Mouse (Mus musculus): Measurements from ENCODE around the gene Tmc2.

DNA sequence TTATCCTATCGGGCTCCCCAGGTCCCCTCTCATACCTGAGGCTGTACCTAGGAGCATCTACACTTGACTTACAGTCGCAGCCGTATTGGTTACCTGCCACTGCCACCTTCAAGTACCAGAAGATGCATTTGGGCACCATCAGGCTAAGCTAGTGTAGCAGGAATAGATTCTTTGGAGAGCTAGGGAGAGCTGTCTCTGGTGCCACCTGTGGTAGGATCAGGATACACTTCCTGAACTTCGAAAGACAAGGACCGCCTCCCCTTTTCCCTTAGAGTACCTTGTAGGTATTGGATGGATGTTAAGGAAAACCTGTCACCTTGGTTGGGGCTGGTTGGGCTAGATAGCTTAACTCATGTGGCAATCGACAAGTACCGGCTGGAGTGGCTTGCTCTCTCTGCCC is 73.1 kb downstream of the Tmc2 start:
- TF ChIP-seq POLR2A (IDR thresholded peaks at IDR 0.05; ENCODE audit: borderline replicate concordance, extremely low read depth, low read depth, low read length) (no peak), CTCF (IDR thresholded peaks at IDR 0.05; ENCODE audit: insufficient read depth, low read length) (no peak)

Measured in lung, adult 2 months (tissue).